Mouse (Mus musculus) forebrain, embryonic 13.5 days (tissue): ENCODE data around the gene Olfr247. TPM values are rescaled to one million over a fixed set of nuclear protein-coding genes. Genes with fewer than 3 reads are reported as not detected.
"Not testable (repeated sequence)": the region's sequence is repeated elsewhere in the genome, so short reads cannot be mapped to it uniquely, and the experiment has no call there.

Experiments used
- ATAC-seq: fragments of 200-750 bp; cut with Nextera tagmentation; 2 replicates; pipeline ENCODE4 v1.8.0; 2017
- H3K27ac ChIP-seq: fragments of 300-500 bp; sonication (generic); 2 replicates; pipeline ENCODE4 v1.5.1; 2015; ENCODE audit warnings: inconsistent platforms, mild to moderate bottlenecking, moderate library complexity
- H3K27me3 ChIP-seq: fragments of 300-500 bp; sonication (generic); 2 replicates; pipeline ENCODE4 v1.6.1; 2015; ENCODE audit warnings: mild to moderate bottlenecking, inconsistent platforms
- H3K36me3 ChIP-seq: fragments of 300-500 bp; sonication (generic); 2 replicates; pipeline ENCODE4 v1.6.1; 2015; ENCODE audit warnings: mild to moderate bottlenecking, inconsistent platforms; ENCODE audit not compliant: poor library complexity, severe bottlenecking
- H3K4me1 ChIP-seq: fragments of 300-500 bp; sonication (generic); 2 replicates; pipeline ENCODE4 v1.6.1; 2015; ENCODE audit warnings: inconsistent platforms
- H3K4me2 ChIP-seq: fragments of 300-500 bp; sonication (generic); 2 replicates; pipeline ENCODE4 v1.6.1; 2015; ENCODE audit warnings: inconsistent platforms, mild to moderate bottlenecking, moderate library complexity
- H3K4me3 ChIP-seq: fragments of 300-500 bp; sonication (generic); 2 replicates; pipeline ENCODE4 v1.5.1; 2015; ENCODE audit warnings: mild to moderate bottlenecking, inconsistent platforms
- H3K9ac ChIP-seq: fragments of 300-500 bp; sonication (generic); 2 replicates; pipeline ENCODE4 v1.6.1; 2015; ENCODE audit warnings: mild to moderate bottlenecking, inconsistent platforms
- H3K9me3 ChIP-seq: fragments of 300-500 bp; sonication (generic); replicated peaks from 2 replicates; pipeline ENCODE4 v1.6.1; 2016; ENCODE audit warnings: inconsistent platforms
- WGBS: fragments of 180-500 bp; shearing (Covaris S2); methylation state at CpG from one replicate; pipeline ENCODE4 v1.1.7; 2015; 5-methylcytosine and 5-hydroxymethylcytosine counted together
- polyA plus RNA-seq: library from polyadenylated mRNA; unstranded; fragments of >200 nt; fragmentation: Nextera tagmentation; extraction: Ambion mirVana; gene quantifications from 2 replicates; pipeline ENCODE4 v1.2.1, GENCODE M21; 2015

Gene Olfr247
- not detected in 2 replicates for polyA plus RNA-seq

DNA sequence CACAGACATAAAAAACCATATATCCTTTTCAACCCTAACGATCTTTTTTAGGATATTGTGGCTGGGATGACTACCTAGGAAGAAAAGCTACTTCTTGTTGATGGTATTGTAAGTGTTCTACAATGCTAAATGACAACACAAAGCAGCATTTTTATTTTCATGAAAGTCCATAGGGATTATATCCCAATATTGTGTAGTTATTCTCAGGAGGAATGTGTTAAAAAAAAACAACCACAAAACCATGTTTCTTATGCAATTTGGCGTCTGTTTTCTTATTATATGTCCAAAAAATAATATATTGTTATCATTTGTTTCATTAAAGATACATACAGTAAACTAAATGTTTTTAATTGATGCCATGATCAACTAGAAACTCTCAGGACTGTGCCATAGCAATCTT lies at the start of gene Olfr247:
Gene Olfr247 (minus strand): TSS at position 101 of the 400 bp plus-strand sequence.
- not testable (repeated sequence) for H3K36me3 ChIP-seq, H3K9me3 ChIP-seq, ATAC-seq, H3K4me3 ChIP-seq, H3K27me3 ChIP-seq, H3K27ac ChIP-seq, H3K4me1 ChIP-seq, H3K9ac ChIP-seq, H3K4me2 ChIP-seq
- no CpG with 5 or more reads among the region's 2 CpGs for WGBS

DNA sequence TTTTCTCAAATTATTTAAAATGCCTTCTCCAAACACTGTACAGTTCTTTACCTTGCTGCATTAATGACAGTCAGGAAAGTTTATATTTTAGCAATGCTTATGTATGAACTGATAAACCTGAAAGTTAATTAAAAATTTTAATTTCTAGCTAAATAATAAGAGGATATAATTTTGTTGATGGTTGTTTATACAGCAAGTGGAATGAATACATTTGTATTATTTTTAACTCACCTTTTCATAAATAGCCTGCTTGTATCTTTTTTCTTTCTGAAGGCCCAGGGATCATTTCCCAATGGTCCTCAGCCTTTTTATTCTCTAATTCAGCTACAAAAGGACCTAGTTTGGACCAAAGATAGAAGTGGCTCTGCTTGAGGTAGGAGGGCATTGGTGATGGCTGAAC lies 36.4 kb upstream of the Olfr247 start, which contains the start of gene Olfr820:
Gene Olfr820 (plus strand): TSS at position 301 of the 400 bp plus-strand sequence.
- Histone ChIP-seq H3K9ac (no peak within 1 kb of the TSS), H3K36me3 (no peaks in the 10 kb centered on the region), H3K27me3 (no peaks in the 10 kb centered on the region), H3K27ac (no peak within 1 kb of the TSS), H3K4me3 (no peak within 1 kb of the TSS), H3K9me3 (no peaks in the 10 kb centered on the region), H3K4me2 (no peak within 1 kb of the TSS), H3K4me1 (no peaks in the 10 kb centered on the region)
- ATAC-seq: no peak

DNA sequence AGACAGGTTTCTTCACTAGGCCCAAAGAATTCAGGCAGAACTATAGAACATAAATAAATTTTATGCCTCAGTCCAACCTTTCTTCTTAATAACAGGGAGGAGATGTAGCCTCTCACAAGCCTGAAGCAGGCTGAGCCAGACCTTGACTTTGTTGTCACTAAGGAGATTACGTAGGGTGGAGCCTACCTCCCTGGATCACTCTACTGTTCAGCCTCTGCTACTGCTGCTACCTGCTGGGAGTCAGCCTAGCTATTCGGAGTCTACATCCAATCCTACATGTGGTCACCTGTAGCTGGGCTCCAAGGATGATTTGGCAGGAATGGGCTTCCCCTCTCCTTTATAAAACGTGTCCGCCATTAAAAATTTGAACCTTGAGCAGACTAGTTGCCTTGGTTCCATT lies 29.4 kb upstream of the Olfr247 start:
- 88% methylated on average over 4 of the region's 4 CpGs for WGBS
- H3K9ac ChIP-seq, H3K9me3 ChIP-seq, H3K27ac ChIP-seq, H3K27me3 ChIP-seq, ATAC-seq, H3K36me3 ChIP-seq, H3K4me1 ChIP-seq, H3K4me2 ChIP-seq, H3K4me3 ChIP-seq: not testable (repeated sequence)

DNA sequence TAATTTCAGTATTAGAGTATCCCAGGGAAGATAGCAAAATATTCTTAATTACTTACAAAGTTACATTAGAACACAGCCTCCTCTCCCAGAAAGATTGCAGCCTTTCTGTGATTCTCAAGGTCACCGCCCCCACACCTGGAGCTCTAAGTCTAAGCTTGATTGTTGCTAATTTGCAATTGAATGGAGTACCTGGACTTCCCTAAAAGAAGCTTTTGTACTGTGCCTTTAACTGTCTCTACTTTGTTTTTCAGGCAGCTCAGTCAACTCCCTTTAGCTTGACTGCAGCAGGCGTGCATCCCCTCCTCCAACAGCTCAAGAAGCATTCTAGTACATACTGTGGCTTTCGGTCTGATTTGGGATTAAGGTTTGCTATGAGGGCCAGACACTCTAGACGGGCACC lies 28.2 kb upstream of the Olfr247 start:
- not testable (repeated sequence) for ATAC-seq, H3K9me3 ChIP-seq, H3K4me2 ChIP-seq, H3K36me3 ChIP-seq, H3K9ac ChIP-seq, H3K27ac ChIP-seq, H3K4me3 ChIP-seq, H3K27me3 ChIP-seq, H3K4me1 ChIP-seq
- WGBS: 85% methylated on average over 4 of the region's 4 CpGs

DNA sequence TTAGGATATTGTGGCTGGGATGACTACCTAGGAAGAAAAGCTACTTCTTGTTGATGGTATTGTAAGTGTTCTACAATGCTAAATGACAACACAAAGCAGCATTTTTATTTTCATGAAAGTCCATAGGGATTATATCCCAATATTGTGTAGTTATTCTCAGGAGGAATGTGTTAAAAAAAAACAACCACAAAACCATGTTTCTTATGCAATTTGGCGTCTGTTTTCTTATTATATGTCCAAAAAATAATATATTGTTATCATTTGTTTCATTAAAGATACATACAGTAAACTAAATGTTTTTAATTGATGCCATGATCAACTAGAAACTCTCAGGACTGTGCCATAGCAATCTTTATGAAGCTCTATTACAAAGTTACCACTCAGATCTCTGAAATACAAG lies 9.0 kb upstream of the Olfr247 start, which contains the start of gene Gm10310:
Gene Gm10310 (minus strand): TSS at position 101 of the 400 bp plus-strand sequence.
- H3K4me2 ChIP-seq, H3K27me3 ChIP-seq, ATAC-seq, H3K4me3 ChIP-seq, H3K27ac ChIP-seq, H3K9me3 ChIP-seq, H3K4me1 ChIP-seq, H3K36me3 ChIP-seq, H3K9ac ChIP-seq: not testable (repeated sequence)
- no CpG with 5 or more reads among the region's 1 CpGs for WGBS

DNA sequence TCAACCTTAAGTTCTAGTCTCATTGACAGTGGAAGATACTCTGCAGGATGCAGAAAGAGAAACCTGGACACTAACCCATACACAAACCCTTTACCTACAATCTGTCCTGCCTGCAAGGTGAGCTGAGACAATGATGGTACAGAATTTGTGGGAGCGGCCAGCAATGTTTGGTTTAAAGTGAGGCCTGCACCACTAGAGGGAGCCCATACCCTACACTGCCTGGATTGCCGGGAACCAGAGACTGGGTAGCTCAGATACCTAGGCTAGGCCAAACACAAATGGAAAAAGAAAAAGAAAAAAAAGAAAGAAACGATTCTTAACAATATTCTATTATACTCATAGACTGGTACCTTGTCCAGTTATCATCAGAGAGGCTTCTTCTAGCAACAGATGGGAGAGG lies 5.9 kb upstream of the Olfr247 start:
- ATAC-seq: peak; percentile 58; the same call in 1 of the 2 replicates
- no CpG with 5 or more reads among the region's 3 CpGs for WGBS

DNA sequence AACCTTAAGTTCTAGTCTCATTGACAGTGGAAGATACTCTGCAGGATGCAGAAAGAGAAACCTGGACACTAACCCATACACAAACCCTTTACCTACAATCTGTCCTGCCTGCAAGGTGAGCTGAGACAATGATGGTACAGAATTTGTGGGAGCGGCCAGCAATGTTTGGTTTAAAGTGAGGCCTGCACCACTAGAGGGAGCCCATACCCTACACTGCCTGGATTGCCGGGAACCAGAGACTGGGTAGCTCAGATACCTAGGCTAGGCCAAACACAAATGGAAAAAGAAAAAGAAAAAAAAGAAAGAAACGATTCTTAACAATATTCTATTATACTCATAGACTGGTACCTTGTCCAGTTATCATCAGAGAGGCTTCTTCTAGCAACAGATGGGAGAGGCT lies 2.9 kb downstream of the Olfr247 start:
- not testable (repeated sequence) for H3K27me3 ChIP-seq, H3K4me2 ChIP-seq, H3K36me3 ChIP-seq, H3K4me3 ChIP-seq, H3K4me1 ChIP-seq, H3K27ac ChIP-seq, H3K9me3 ChIP-seq, H3K9ac ChIP-seq
- peak; percentile 43; the same call in 1 of the 2 replicates for ATAC-seq
- no CpG with 5 or more reads among the region's 3 CpGs for WGBS

More for the DNA sequence above, 5.9 kb upstream of the Olfr247 start:
- H3K27me3 ChIP-seq, H3K36me3 ChIP-seq, H3K4me3 ChIP-seq, H3K9me3 ChIP-seq, H3K4me2 ChIP-seq, H3K9ac ChIP-seq, H3K4me1 ChIP-seq, H3K27ac ChIP-seq: not testable (repeated sequence)

DNA sequence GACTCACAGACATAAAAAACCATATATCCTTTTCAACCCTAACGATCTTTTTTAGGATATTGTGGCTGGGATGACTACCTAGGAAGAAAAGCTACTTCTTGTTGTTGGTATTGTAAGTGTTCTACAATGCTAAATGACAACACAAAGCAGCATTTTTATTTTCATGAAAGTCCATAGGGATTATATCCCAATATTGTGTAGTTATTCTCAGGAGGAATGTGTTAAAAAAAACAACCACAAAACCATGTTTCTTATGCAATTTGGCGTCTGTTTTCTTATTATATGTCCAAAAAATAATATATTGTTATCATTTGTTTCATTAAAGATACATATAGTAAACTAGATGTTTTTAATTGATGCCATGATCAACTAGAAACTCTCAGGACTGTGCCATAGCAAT lies 8.8 kb downstream of the Olfr247 start, which contains the start of gene Olfr819:
Gene Olfr819 (minus strand): TSS at position 101 of the 400 bp plus-strand sequence.
- ATAC-seq, H3K27me3 ChIP-seq, H3K9ac ChIP-seq, H3K36me3 ChIP-seq, H3K4me3 ChIP-seq, H3K9me3 ChIP-seq, H3K27ac ChIP-seq, H3K4me2 ChIP-seq, H3K4me1 ChIP-seq: not testable (repeated sequence)
- WGBS: 86% methylated on average over 2 of the region's 2 CpGs

DNA sequence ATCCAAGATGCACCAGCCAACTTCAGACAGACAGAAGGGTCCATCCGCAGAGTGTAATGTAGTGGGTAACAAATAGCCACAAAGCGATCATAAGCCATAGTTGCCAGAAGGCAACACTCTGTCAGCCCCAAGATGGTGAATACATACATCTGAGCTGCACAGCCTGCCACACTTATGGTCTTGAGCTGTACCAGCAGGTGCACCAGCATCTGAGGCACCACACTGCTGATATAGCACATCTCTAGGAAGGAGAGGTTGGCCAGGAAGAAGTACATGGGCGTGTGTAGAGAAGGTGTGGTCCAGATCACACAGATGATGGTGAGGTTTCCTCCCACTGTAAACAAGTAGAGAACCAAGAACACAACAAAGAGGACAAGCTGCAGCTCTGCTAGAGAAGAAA lies 9.7 kb downstream of the Olfr247 start:
- H3K4me1 ChIP-seq, H3K27me3 ChIP-seq, H3K36me3 ChIP-seq, H3K9me3 ChIP-seq, H3K4me3 ChIP-seq, H3K4me2 ChIP-seq, H3K9ac ChIP-seq, H3K27ac ChIP-seq, ATAC-seq: not testable (repeated sequence)
- 93% methylated on average over 2 of the region's 3 CpGs for WGBS

DNA sequence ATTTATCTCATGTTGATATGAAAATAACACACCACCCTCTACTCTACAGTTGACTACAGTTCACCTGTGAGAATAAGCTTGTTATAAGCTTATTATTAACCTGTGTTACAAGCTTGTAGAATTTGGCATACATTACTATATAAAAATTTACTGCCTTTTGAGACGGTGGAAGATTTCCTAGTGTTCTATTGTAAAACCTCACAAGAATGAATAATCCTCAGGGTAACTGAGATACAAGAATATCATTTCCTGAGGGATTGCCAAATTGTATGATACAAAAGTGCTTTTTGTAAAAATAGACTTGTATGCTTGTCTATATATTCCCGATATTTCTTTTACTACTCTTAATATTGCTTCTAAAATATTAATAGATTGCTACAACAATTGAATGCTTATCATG lies 26.9 kb downstream of the Olfr247 start, which contains the start of gene Olfr818:
Gene Olfr818 (minus strand): TSS at position 101 of the 400 bp plus-strand sequence.
- Histone ChIP-seq H3K9me3 (no peaks in the 10 kb centered on the region), H3K27ac (no peak within 1 kb of the TSS), H3K4me1 (no peaks in the 10 kb centered on the region), H3K36me3 (no peaks in the 10 kb centered on the region), H3K9ac (no peak within 1 kb of the TSS), H3K27me3 (no peaks in the 10 kb centered on the region), H3K4me2 (no peak within 1 kb of the TSS), H3K4me3 (no peak within 1 kb of the TSS)
- 95% methylated on average over 2 of the region's 2 CpGs for WGBS
- ATAC-seq: no peak

Other genes with a start within 250 kb of the Olfr247 start
- gene Olfr805, start 246.8 kb downstream of the Olfr247 start, polyA plus RNA-seq: not detected in 2 replicates
- not detected in 2 replicates for gene Olfr806, start 234.2 kb downstream of the Olfr247 start, polyA plus RNA-seq
- gene Olfr807, start 218.3 kb downstream of the Olfr247 start, polyA plus RNA-seq: not detected in 2 replicates
- not detected in 2 replicates for gene Olfr808, start 210.7 kb downstream of the Olfr247 start, polyA plus RNA-seq
- not detected in 2 replicates for gene Olfr809, start 201.5 kb downstream of the Olfr247 start, polyA plus RNA-seq
- not detected in 2 replicates for gene Olfr810, start 181.2 kb downstream of the Olfr247 start, polyA plus RNA-seq
- not detected in 2 replicates for gene Olfr811, start 171.7 kb downstream of the Olfr247 start, polyA plus RNA-seq
- gene Olfr812, start 130.0 kb downstream of the Olfr247 start, polyA plus RNA-seq: not detected in 2 replicates
- gene Olfr813, start 120.8 kb downstream of the Olfr247 start, polyA plus RNA-seq: not detected in 2 replicates
- not detected in 2 replicates for gene Olfr814, start 96.3 kb downstream of the Olfr247 start, polyA plus RNA-seq
- not detected in 2 replicates for gene Olfr815, start 70.3 kb downstream of the Olfr247 start, polyA plus RNA-seq
- gene Olfr816, start 60.5 kb downstream of the Olfr247 start, polyA plus RNA-seq: not detected in 2 replicates
- gene Olfr818, start 27.0 kb downstream of the Olfr247 start, polyA plus RNA-seq: not detected in 2 replicates
- not detected in 2 replicates for gene Olfr819, start 8.9 kb downstream of the Olfr247 start, polyA plus RNA-seq
- gene Gm10310, start 8.9 kb upstream of the Olfr247 start, polyA plus RNA-seq: not detected in 2 replicates
- gene Olfr820, start 36.5 kb upstream of the Olfr247 start, polyA plus RNA-seq: not detected in 2 replicates
- gene Olfr821, start 54.2 kb upstream of the Olfr247 start, polyA plus RNA-seq: not detected in 2 replicates
- not detected in 2 replicates for gene Olfr822, start 95.1 kb upstream of the Olfr247 start, polyA plus RNA-seq
- not detected in 2 replicates for gene Olfr823, start 139.2 kb upstream of the Olfr247 start, polyA plus RNA-seq
- not detected in 2 replicates for gene Olfr824, start 153.9 kb upstream of the Olfr247 start, polyA plus RNA-seq
- gene Olfr825, start 190.6 kb upstream of the Olfr247 start, polyA plus RNA-seq: not detected in 2 replicates
- not detected in 2 replicates for gene Olfr826, start 208.0 kb upstream of the Olfr247 start, polyA plus RNA-seq
- gene Olfr827, start 238.3 kb upstream of the Olfr247 start, polyA plus RNA-seq: not detected in 2 replicates